Mouse (Mus musculus) erythroblast, embryonic 14.5 days (primary cell): ENCODE measurements at regions not wholly inside any gene's neighbourhood (a gene's known extent, or its start where the extent isn't known, plus 50 kb on each side); places are given as distances from the start of the nearest gene placed in this dataset.

Experiments used
- H3K27me3 ChIP-seq: 2 replicates; pipeline ENCODE4 v1.6.1; 2012; ENCODE audit warnings: inconsistent platforms; ENCODE audit not compliant: control insufficient read depth
- H3K36me3 ChIP-seq: 2 replicates; pipeline ENCODE4 v1.6.1; 2012; ENCODE audit warnings: mild to moderate bottlenecking, inconsistent platforms; ENCODE audit not compliant: control insufficient read depth
- H3K4me1 ChIP-seq: 2 replicates; pipeline ENCODE4 v1.6.1; 2012; ENCODE audit warnings: inconsistent platforms; ENCODE audit not compliant: control insufficient read depth
- H3K4me3 ChIP-seq: replicated peaks from 2 replicates; pipeline ENCODE3; 2012; ENCODE audit warnings: moderate library complexity, mild to moderate bottlenecking, inconsistent platforms
- H3K9me3 ChIP-seq: 2 replicates; pipeline ENCODE4 v1.6.1; 2012; ENCODE audit warnings: low read length, inconsistent platforms, mixed read lengths; ENCODE audit not compliant: control insufficient read depth
- GATA1 ChIP-seq: IDR thresholded peaks from 2 replicates; pipeline ENCODE4 v1.6.1; 2012; ENCODE audit warnings: low read length, inconsistent platforms, mixed read lengths
- TAL1 ChIP-seq: IDR thresholded peaks from 3 replicates; pipeline ENCODE4 v1.6.1; 2012; ENCODE audit warnings: low read length, inconsistent platforms, mixed read lengths

- TF ChIP-seq GATA1 (no peak), TAL1 (no peak)
- Histone ChIP-seq H3K4me1 (no peaks in the 10 kb centered on the region), H3K4me3 (no peak overlapping the region), H3K36me3 (no peaks in the 10 kb centered on the region), H3K27me3 (no peaks in the 10 kb centered on the region), H3K9me3 (no peaks in the 10 kb centered on the region)
Observed at GRCm38 (mm10) chr10:96800801-96801200, 184.0 kb downstream of the Btg1 start.

- no peaks in the 10 kb centered on the region for H3K4me1 ChIP-seq
- no peak overlapping the region for H3K4me3 ChIP-seq
- no peaks in the 10 kb centered on the region for H3K9me3 ChIP-seq
- TF ChIP-seq GATA1, result no peak
- no peak for TF ChIP-seq TAL1
- H3K27me3 ChIP-seq, result no peaks in the 10 kb centered on the region
- H3K36me3 ChIP-seq, result no peaks in the 10 kb centered on the region
Observed at GRCm38 (mm10) chr10:96804030-96804784, 187.4 kb downstream of the Btg1 start.

GRCm38 (mm10) chr10:96806579-96806978 lies 189.8 kb downstream of the Btg1 start:
- Histone ChIP-seq H3K9me3 (peaks cover 2% of the 10 kb centered on the region; the same call in 1 of the 2 replicates), H3K4me1 (no peaks in the 10 kb centered on the region), H3K36me3 (no peaks in the 10 kb centered on the region), H3K4me3 (no peak overlapping the region), H3K27me3 (no peaks in the 10 kb centered on the region)
- TF ChIP-seq GATA1 (no peak), TAL1 (no peak)

- no peak for TF ChIP-seq TAL1
- no peak for TF ChIP-seq GATA1
- Histone ChIP-seq H3K9me3 (no peaks in the 10 kb centered on the region), H3K4me3 (no peak overlapping the region), H3K4me1 (no peaks in the 10 kb centered on the region), H3K36me3 (no peaks in the 10 kb centered on the region), H3K27me3 (no peaks in the 10 kb centered on the region)
Observed at GRCm38 (mm10) chr10:96821852-96822251, 205.0 kb downstream of the Btg1 start.

GRCm38 (mm10) chr10:96822344-96823335 lies 205.8 kb downstream of the Btg1 start:
- Histone ChIP-seq H3K36me3 (no peaks in the 10 kb centered on the region), H3K27me3 (no peaks in the 10 kb centered on the region), H3K4me3 (no peak overlapping the region), H3K4me1 (no peaks in the 10 kb centered on the region), H3K9me3 (no peaks in the 10 kb centered on the region)
- TF ChIP-seq TAL1, result no peak
- TF ChIP-seq GATA1, result no peak

- Histone ChIP-seq H3K27me3 (no peaks in the 10 kb centered on the region), H3K9me3 (no peaks in the 10 kb centered on the region; the same call in 1 of the 2 replicates), H3K36me3 (no peaks in the 10 kb centered on the region), H3K4me1 (no peaks in the 10 kb centered on the region), H3K4me3 (no peak overlapping the region)
- no peak for TF ChIP-seq TAL1
- no peak for TF ChIP-seq GATA1
Observed at GRCm38 (mm10) chr10:96826234-96826788, 209.5 kb downstream of the Btg1 start.

GRCm38 (mm10) chr10:96827971-96828370 lies 211.2 kb downstream of the Btg1 start:
- Histone ChIP-seq H3K4me1 (no peaks in the 10 kb centered on the region), H3K27me3 (no peaks in the 10 kb centered on the region), H3K36me3 (no peaks in the 10 kb centered on the region), H3K4me3 (no peak overlapping the region), H3K9me3 (peaks cover 2% of the 10 kb centered on the region; the same call in 1 of the 2 replicates)
- TF ChIP-seq GATA1, result no peak
- no peak for TF ChIP-seq TAL1

- H3K4me3 ChIP-seq, result no peak overlapping the region
- TF ChIP-seq TAL1 (no peak), GATA1 (no peak)
- no peaks in the 10 kb centered on the region for H3K27me3 ChIP-seq
- no peaks in the 10 kb centered on the region for H3K4me1 ChIP-seq
- no peaks in the 10 kb centered on the region for H3K36me3 ChIP-seq
- peaks cover 2% of the 10 kb centered on the region; the same call in 1 of the 2 replicates for H3K9me3 ChIP-seq
Observed at GRCm38 (mm10) chr10:96828581-96829246, 211.9 kb downstream of the Btg1 start.
